Mouse (Mus musculus): ENCODE results near the gene Gm20388. TPM values are rescaled to one million over a fixed set of nuclear protein-coding genes. Genes with fewer than 3 reads are reported as not detected.

The Gm20388 gene
- polyA plus RNA-seq, 1 experiment, result 43.7 TPM

DNA sequence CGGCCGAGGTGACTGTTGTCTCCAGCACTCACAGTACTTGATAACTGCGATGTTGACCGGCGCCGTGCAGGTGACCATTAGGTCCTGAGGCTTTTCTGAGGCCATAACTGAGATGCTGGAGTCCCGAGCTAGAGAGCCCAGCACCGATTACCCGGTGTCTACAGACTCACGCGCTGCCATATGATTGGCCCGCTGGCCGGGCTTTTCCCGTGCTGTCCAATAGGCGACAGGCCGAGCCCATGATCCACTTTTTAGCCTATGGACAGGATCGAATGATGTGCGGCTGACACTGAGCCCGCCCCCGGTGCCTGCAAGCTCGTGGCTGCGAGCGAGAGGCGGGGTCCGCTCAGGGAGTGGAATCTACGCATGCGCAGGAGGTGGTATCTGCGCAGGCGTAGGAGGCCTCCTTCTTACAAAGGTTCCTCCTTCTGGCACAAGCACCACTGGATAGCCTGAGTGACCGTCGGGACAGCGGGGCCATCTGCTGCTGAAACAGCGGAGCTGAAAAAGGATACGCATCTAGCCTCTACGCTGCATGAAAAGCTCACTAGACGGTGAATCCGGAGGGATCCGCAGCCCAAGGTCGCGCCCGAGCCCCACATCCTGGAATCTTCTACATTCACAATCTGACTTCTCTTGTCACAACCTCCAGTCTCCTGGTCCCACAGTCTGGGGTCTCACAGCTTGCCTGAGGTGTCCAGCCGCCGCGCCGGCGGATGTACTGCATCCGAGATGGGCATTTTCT, 2532.8 kb downstream of the Gm20388 start, which contains the start of gene Mvd:
Gene Mvd (minus strand): TSS at position 161 of the 745 bp plus-strand sequence.

DNA sequence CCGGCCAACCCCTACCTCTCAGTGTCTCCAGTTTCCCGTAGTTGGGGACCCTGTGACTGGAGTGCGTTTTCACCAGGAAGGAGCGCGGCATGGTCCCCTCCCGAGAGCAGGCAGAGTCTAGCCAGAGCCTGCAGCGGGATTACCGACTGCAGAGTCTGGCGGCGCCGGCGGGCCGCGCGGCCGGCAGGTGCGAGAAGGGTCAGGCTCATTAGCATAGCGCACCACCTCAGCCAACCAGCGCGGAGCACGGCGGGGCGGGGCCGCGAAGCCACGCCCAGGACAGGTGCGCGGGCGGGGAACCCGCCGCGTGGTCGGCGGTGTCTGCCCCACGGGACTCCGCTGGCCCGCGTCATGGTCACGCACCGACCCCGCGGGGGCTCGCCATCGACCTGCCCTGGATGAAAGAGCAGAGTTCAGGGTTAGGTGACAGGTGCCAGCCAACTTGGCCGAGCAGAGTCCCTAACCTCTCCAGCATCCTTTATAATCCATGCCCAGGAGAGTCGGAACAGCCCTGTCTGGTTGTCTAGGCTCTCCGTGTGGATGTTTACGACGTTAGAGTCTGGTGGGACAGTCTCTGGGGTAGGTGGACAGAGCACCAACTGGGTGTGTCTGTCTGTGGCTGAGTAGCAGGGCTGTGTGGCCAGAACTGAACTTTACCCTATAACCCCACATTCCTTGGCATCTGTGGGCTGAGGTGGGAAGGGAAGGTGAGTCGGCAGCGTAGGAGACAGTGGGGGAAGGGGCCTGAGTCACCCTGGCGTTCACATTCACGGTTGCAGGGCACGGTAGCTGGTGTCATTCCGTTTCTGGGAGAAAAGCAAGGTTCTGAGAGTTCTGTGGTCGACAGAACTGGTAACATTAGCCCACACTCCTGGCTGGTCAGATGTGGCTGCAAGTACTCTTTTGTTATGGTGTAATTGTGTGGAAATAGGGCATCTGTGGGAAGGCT, 2550.2 kb downstream of the Gm20388 start, which contains the start of gene Snai3:
Gene Snai3 (minus strand): TSS at position 210 of the 949 bp plus-strand sequence.

DNA sequence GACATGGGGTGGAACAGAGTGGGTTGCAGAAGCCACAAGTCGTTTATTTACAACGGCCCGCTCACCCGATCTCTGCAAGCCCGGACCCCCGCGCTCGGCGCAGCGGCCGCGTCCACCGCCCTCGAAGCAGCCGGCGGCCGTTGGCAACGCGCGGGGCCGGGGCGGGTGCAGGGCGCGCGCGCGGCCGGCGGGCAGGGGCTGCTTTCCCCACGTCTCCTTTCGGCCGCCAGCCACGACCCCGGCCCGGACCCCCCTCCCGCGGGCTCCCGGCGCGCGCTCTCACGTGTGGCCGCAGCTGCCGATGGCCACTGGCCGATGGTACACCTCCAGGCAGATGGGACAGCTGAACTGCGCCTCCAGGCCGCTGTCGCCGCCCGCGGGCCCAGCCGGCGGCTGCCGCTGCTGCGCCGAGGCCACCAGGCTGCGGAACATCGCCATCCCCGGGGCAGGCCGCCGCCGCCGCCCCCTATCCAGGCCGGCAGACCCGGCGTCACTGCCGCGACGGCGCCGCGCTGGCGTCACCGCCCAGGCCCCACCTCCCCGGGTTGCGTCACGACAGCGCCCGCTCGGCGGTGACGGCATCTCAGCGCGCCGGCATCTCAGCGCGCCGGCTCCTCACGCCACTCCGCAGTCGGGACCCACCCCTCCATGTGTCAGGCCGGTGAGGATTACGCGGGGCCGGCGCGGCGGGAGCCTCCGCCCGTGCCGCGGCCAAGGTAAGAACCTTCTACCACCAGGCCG, 2565.1 kb downstream of the Gm20388 start, which contains the start of the genes Rnf166 and Ctu2:
Gene Rnf166 (minus strand): TSS at position 485 of the 741 bp plus-strand sequence.
Gene Ctu2 (plus strand): TSS at position 564 of the 741 bp plus-strand sequence.

GRCm38 (mm10) chr8:122551265-122552051, 2640.8 kb downstream of the Gm20388 start, which contains the start of gene Piezo1:
Piezo1 (minus strand) TSS chr8:122551329.

GRCm38 (mm10) chr8:122567361-122568108, 2656.9 kb downstream of the Gm20388 start, which contains the start of gene Cdt1:
Cdt1 (plus strand) TSS chr8:122568015.

GRCm38 (mm10) chr8:122576648-122577022, 2666.0 kb downstream of the Gm20388 start, which contains the start of gene Aprt:
Aprt (minus strand) TSS chr8:122576909.

DNA sequence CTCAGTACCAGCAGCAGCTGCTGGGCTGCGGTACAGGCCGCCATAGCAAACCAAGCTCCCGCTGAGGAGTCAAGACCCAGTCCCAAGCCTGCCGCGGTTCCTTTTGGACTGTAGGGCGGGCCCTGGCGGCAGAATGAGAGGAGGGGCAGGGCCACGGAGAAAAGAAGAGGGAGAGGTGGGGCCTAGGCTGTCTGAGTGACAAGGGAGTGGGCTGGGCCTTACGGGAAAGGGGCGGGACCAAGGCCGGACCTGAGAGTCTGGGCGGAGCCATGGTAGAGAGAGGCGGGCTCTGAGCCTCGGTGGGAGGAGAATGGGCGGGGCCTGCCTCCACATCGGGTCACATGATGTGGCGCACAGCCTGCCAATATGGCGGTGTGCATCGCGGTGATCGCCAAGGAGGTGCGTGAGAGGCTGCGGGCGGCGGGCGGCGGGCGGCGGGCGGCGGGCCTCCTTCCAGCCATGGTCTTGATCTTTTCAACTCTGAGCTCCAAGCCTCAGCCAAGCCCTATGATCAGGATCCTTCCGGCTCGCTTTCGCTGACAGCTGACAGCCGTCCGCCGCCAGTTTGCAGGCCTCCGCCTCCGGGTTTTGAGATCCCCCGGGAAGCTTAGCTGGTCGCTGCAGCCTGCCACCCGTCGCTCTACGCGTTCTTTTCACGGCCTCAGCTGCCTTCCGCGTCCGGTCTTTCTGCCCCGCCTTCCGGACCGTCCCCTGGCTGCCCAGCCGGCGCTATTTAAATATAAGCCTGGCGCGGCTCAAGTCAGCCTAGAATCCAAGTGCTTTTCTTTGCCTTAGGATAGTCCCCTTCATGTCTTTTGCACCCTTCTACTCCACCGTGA, 2700.9 kb downstream of the Gm20388 start, which contains the start of the genes Galns and Trappc2l:
Gene Galns (minus strand): TSS at position 169 of the 839 bp plus-strand sequence.
Gene Trappc2l (plus strand): TSS at position 346 of the 839 bp plus-strand sequence.

GRCm38 (mm10) chr8:122622727-122623126, 2712.1 kb downstream of the Gm20388 start, which contains the start of gene Pabpn1l:
Pabpn1l (minus strand) TSS chr8:122622739.

DNA sequence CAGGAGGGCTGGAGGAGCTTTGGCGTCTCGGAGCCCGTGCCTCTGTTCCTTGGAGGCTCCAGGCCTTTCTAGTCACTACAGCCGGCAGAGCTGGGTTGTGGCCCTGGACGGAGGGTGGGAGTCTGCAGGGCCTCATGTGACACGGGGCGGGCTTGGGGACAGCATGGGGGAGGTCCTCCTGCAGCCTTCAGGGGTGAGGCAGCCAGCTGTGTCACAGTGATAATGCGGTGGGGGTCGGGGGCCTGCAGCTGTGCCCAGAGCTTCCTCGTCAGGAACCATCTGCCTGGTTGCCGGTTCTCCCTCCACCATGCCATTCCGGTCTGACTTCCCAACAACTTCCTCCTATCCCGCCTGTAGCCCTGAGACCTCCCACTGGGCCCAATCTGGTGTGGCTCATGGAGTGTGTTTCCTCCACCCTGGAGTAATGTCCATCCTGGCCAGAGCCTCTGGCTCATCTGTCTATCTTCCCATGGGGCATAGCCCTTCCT, 2788.4 kb downstream of the Gm20388 start, which contains the start of gene Cbfa2t3:
Gene Cbfa2t3 (minus strand): TSS at position 105 of the 488 bp plus-strand sequence.

DNA sequence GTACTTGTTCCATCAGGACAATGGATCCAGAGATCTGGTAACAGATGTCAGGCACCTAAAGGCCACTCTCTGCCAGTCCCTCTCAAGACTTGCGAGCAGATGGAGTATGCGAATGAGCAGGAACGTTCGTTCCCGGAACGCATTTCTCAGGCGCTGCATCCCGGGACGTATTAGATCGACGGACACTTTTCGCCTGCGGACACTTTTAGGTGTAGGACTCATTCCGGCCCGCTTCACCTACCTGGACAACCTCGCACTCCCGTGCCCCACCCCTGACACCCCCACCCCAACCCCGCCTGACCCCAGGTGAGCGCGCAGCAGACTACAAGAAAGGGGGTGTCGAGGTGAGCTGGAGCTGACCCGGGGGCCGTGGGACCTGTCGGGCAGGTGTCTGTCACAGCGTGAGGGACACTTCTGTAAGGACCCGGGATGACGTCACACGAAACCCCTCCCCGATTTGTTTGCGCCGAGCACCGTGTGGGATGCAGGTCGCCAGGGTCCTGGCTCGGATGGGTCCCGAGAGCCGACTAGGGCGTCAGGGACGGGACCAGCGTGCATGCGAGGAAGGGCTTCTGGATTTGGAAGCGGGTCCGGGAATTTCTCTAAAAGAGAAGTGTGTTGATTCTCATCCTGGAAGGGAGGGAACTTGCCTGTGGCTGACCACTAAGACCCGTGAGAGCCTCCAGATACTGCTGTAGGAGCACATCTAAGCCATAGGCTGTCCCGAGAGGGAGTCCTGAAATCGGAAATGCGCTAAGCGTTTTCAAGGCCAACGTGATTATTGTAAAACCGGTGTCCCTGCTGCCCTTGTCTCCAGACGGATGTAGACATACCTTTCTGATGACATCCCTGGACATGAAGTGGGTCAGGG, 2864.9 kb downstream of the Gm20388 start, which contains the start of gene Acsf3:
Gene Acsf3 (plus strand): TSS at position 202 of the 871 bp plus-strand sequence.

DNA sequence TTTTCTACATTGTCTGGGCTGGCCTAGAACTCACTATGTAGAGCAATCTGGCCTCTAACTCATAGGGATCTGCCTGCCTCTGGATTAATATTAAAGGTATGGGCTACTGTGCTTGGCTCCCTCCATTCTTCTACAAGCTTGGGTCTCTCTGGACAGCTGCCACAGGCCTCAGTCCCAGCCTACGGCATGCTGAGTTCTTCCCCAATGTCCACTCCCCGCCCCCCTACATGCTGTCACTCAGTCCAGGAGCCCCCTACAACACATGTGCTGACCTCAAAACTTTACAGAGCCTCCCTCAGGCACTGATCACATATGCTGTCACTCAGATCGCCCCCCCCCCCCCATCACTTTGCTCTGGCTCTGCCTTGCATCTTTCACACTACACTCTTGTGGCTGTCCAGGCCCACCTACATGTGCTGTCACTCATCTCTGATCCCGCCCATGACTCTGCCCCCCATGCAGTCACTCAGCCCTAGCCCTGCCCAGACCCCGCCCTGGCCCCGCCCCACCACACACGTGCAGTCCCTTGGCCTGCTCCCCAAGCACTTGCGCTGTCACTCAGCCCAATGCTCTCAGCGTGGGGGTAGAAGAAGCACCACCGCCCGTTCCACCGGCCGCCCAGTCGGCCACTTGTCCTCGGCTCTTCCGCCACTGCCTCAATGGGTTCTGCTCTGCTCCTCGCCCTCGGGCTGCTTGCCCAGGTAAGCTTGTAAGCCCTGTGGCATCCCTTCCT, 2937.4 kb downstream of the Gm20388 start, which contains the start of gene Cdh15:
Gene Cdh15 (plus strand): TSS at position 138 of the 733 bp plus-strand sequence.

DNA sequence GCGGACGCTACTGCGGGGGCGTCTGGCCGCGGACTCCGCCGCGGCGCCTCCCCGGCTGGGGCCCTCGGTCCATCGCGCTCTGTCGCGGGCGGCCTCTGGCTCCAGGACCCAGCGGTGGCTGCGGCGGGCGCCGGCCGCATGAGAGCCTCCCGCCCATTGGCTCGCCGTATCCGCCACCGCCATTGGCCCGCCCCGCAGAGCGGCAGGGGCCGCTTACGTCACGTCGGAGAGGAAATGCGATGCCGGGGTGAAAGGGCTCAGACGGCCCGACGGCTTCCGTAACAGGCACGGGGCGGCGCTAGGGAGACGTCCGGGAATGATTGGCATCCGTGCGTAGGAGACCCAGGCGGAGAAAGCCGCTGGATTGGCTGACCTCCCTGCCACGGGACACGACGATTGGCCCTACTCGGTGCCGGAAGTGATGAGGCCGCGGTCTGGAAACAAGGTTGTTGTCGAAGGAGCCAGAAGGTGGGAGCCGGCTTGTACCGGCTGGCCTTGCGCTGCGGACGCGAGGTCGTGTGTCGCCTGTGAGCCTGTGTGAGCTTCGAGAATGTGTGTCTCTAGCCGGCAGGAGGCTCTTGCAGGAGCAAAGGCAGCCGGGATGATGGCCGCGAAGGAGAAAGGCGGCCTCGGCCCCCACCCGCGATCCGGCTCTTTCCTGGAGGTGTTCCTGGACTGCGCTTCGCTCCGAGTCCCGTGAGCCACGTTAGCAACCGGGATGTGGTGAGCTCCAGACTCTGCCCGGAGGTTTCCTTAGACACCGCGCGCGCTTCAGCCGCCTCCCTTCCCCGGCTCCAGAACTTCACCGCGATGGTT, 3131.7 kb downstream of the Gm20388 start, which contains the start of gene Ankrd11:
Gene Ankrd11 (minus strand): TSS at position 120 of the 816 bp plus-strand sequence.

GRCm38 (mm10) chr8:123062721-123063120, 3152.1 kb downstream of the Gm20388 start, which contains the start of gene Spg7:
Spg7 (plus strand) TSS chr8:123062942.

GRCm38 (mm10) chr8:123101735-123102685, 3191.4 kb downstream of the Gm20388 start, which contains the start of gene Rpl13:
Rpl13 (plus strand) TSS chr8:123102350.

